Mouse (Mus musculus): ENCODE measurements around the gene Pcnt.
A peak's percentile ranks its signal among the peaks of the same experiment; 100 is the strongest.

DNA sequence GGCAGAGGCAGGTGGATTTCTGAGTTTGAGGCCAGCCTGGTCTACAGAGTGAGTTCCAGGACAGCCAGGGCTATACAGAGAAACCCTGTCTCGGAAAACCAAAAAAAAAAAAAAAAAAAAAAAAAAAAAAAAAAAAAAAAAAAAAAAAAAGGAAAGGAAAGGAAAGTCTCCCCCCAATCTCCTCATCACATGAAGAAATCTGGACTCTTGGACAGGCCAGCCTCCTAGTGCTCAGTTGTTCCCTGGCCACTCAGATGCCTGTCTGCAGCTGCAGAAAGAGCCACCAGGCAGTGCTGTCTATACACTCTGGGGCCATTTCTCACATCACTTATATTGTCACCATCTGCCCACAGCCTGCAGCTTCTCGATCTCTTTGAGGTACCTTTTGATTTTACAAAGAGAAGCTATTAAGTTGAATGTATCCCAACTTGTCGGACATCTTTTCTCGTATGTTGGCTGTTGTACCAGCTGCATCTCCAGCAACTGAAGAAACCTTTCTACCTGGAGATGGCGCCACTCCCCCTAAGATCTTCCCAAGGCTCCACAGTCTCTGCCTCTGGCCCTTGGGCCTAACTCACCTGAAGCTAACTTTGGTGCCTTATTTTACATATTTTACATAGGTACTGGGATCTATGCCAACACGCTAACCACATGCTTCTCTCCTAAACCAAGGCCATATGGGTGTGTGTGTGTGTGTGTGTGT lies 116.1 kb downstream of the Pcnt start:
- TF ChIP-seq CTCF (IDR thresholded peaks at IDR 0.05; ENCODE audit: borderline replicate concordance, insufficient read depth, low read depth, low read length) (peak; percentile 42; the same call in 1 of the 2 replicates), POLR2A (IDR thresholded peaks at IDR 0.05; ENCODE audit: borderline replicate concordance, insufficient read depth, low read length) (no peak)
